Mouse (Mus musculus): ENCODE measurements at regions not wholly inside any gene's neighbourhood (a gene's known extent, or its start where the extent isn't known, plus 50 kb on each side); places are given as distances from the start of the nearest gene placed in this dataset.

DNA sequence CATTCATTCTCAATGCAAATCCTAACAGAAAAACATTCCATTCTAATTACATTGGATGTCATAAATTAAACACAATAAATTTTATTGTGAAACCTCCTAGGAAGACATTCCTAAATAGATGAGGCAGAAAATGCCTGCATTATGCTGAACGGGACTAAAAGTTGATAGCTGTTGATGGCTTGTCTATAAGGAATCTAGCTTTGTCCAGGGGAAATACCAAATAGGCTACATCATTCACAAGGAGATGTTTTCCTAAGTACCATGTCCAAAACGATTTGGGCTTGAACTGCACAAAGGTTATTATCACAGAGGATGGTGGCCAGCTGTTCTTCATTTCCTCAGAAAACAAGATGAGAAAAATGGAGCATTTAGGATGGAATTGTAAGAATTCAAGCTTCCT lies 494.5 kb upstream of the Gm9747 start:
- TF ChIP-seq MAX (IDR thresholded peaks at IDR 0.05) (no peak), CTCF (IDR thresholded peaks at IDR 0.05; ENCODE audit: control insufficient read depth, insufficient read depth, insufficient read length) (no peak)
